Mouse (Mus musculus) lung, adult 2 months (tissue): ENCODE data around the gene Cdh23.

ENCODE experiments used
- CTCF ChIP-seq: fragments of 200-500 bp; IDR thresholded peaks from 2 replicates; pipeline ENCODE4 v1.5.1; 2011; ENCODE audit warnings: mild to moderate bottlenecking, low read length, control low read depth; ENCODE audit not compliant: insufficient read depth
- POLR2A ChIP-seq: fragments of 200-500 bp; IDR thresholded peaks from 2 replicates; pipeline ENCODE4 v1.6.1; 2011; ENCODE audit warnings: low read depth, mild to moderate bottlenecking, control low read depth, low read length, borderline replicate concordance; ENCODE audit errors: extremely low read depth

GRCm38 (mm10) chr10:60417041-60417440, 279.2 kb downstream of the Cdh23 start:
- no peak for TF ChIP-seq POLR2A
- no peak for TF ChIP-seq CTCF
